Mouse (Mus musculus): ENCODE measurements around the gene Cdk7. TPM values are rescaled to one million over a fixed set of nuclear protein-coding genes. Genes with fewer than 3 reads are reported as not detected.

Gene Cdk7
- polyA plus RNA-seq, 1 experiment from 2014 or later: 107 TPM

GRCm38 (mm10) chr13:100670181-100670741, 60.5 kb downstream of the Cdk7 start:
- no peak overlapping the region for H3K9ac ChIP-seq
- WGBS: 44% methylated on average over 9 of the region's 9 CpGs

GRCm38 (mm10) chr13:100669291-100670022, 61.3 kb downstream of the Cdk7 start, which contains the start of gene Ccdc125:
Gene Ccdc125, plus strand, starts transcription at chr13:100669717.
- no peaks in the 10 kb centered on the region for H3K27me3 ChIP-seq
- ATAC-seq (replicated peaks; ENCODE audit: low FRiP score): peak; percentile 92
- H3K27ac ChIP-seq: peak within 1 kb of the TSS; percentile 75
- H3K9ac ChIP-seq: peak within 1 kb of the TSS; percentile 65
- peak within 1 kb of the TSS; percentile 85 for H3K4me2 ChIP-seq
- peaks cover 20% of the 10 kb centered on the region for H3K36me3 ChIP-seq
- H3K4me1 ChIP-seq: 0 out of 2 replicates have a peak, but pooled peaks cover 5% of the 10 kb centered on the region
- H3K9me3 ChIP-seq (replicated peaks): no peaks in the 10 kb centered on the region
- H3K4me3 ChIP-seq (replicated peaks): peak within 1 kb of the TSS; percentile 62
- under 1% methylated on average over 44 of the region's 44 CpGs for WGBS

More at GRCm38 (mm10) chr13:100670181-100670741, 60.5 kb downstream of the Cdk7 start:
- Histone ChIP-seq H3K27ac (peak overlapping the region; percentile 75; the same call in 1 of the 2 replicates), H3K4me3 (replicated peaks) (peak overlapping the region; percentile 62), H3K36me3 (peaks cover 18% of the 10 kb centered on the region), H3K9me3 (replicated peaks) (no peaks in the 10 kb centered on the region), H3K4me1 (0 out of 2 replicates have a peak, but pooled peaks cover 5% of the 10 kb centered on the region), H3K4me2 (peak overlapping the region; percentile 85), H3K27me3 (no peaks in the 10 kb centered on the region)
- no peak for ATAC-seq (replicated peaks; ENCODE audit: low FRiP score)

DNA sequence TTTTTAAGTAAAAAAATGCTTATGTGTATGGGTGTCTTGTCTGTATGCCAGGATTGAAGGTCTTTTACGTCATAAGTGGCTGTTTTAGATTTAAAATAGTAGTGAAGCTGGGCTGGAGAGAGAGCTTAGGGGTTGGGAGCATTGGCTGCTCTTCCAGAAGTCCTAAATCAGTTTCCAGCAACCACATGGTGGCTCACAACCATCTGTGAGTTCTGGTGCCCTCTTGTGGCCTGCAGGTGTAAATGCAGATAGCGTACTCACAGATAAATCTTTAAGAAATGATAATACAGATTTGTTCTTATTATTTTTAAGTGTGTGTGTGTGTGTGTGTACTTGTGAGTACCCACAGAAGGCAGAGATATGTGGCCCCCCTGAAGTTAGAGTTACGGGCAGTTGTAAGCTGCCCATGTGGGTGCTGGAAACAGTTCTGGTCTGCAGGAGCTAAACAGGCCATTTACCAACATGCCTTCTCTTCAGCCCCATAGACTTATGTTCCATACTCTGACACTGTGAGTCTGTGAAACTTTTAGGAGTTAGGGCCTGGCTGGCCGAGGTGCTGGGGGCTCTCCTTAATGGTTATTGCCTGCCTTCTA, 70.8 kb downstream of the Cdk7 start:
- 36% methylated on average over 4 of the region's 4 CpGs for WGBS
- Histone ChIP-seq H3K4me2 (no peak overlapping the region), H3K9me3 (replicated peaks) (no peaks in the 10 kb centered on the region), H3K4me1 (no peaks in the 10 kb centered on the region), H3K4me3 (replicated peaks) (no peak overlapping the region), H3K36me3 (peaks cover 38% of the 10 kb centered on the region), H3K27me3 (no peaks in the 10 kb centered on the region), H3K9ac (no peak overlapping the region), H3K27ac (no peak overlapping the region)
- ATAC-seq (replicated peaks; ENCODE audit: low FRiP score): 0 out of 2 replicates have a peak, but pooled peaks have one; percentile 36

DNA sequence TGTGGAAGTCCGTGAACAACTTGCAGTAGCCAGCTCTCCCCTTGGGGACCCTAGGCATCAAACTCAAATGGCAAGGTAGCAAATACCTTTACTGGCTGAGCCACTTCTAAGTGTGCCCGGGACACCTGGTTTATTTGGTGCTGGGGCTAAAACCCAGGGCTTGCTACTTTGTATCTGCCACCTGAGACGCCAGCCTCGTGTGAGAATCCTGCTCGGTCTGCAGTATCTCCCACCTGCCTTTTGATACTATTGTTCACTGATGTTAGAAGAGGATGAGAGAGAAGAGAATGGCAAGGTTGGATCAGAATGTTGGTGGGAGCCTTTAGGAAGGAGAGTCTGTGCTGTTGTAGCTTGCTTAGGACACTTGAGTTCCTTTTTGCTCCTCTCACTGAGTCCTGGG, 72.6 kb downstream of the Cdk7 start:
- WGBS: 95% methylated on average over 5 of the region's 5 CpGs
- no peaks in the 10 kb centered on the region for H3K9me3 ChIP-seq (replicated peaks)
- H3K4me3 ChIP-seq (replicated peaks): no peak overlapping the region
- peaks cover 30% of the 10 kb centered on the region for H3K36me3 ChIP-seq
- H3K4me1 ChIP-seq: no peaks in the 10 kb centered on the region
- H3K9ac ChIP-seq: no peak overlapping the region
- no peak overlapping the region for H3K27ac ChIP-seq
- H3K4me2 ChIP-seq: no peak overlapping the region
- no peaks in the 10 kb centered on the region for H3K27me3 ChIP-seq
- ATAC-seq (replicated peaks; ENCODE audit: low FRiP score): no peak

Other genes starting within 250 kb of the Cdk7 start
- 81.4 and 82.1 TPM in 2 replicates for gene Gtf2h2, start 238.4 kb downstream of the Cdk7 start, polyA plus RNA-seq (2015; fragmentation: Nextera tagmentation; extraction: Ambion mirVana)
- gene Ocln, start 178.2 kb downstream of the Cdk7 start, polyA plus RNA-seq (2015; fragmentation: Nextera tagmentation; extraction: Ambion mirVana): 26.1 and 27.4 TPM in 2 replicates
- gene Marveld2, start 114.0 kb downstream of the Cdk7 start, polyA plus RNA-seq (2015; fragmentation: Nextera tagmentation; extraction: Ambion mirVana): 14.0 and 15.3 TPM in 2 replicates
- 268 and 298 TPM in 2 replicates for gene Ak6, start 80.0 kb downstream of the Cdk7 start, polyA plus RNA-seq (2015; fragmentation: Nextera tagmentation; extraction: Ambion mirVana)
- 21.0 and 24.0 TPM in 2 replicates for gene Rad17, start 79.9 kb downstream of the Cdk7 start, polyA plus RNA-seq (2015; fragmentation: Nextera tagmentation; extraction: Ambion mirVana)
- gene Taf9, start 79.4 kb downstream of the Cdk7 start, polyA plus RNA-seq (2015; fragmentation: Nextera tagmentation; extraction: Ambion mirVana): 13.7 and 13.9 TPM in 2 replicates
- 6.3 and 8.0 TPM in 2 replicates for gene Ccdc125, start 61.2 kb downstream of the Cdk7 start, polyA plus RNA-seq (2015; fragmentation: Nextera tagmentation; extraction: Ambion mirVana)
- 171 and 186 TPM in 2 replicates for gene Mrps36, start 13.7 kb upstream of the Cdk7 start, polyA plus RNA-seq (2015; fragmentation: Nextera tagmentation; extraction: Ambion mirVana)
- gene Cenph, start 45.0 kb upstream of the Cdk7 start, polyA plus RNA-seq (2015; fragmentation: Nextera tagmentation; extraction: Ambion mirVana): 39.0 and 42.7 TPM in 2 replicates
- gene Ccnb1, start 55.6 kb upstream of the Cdk7 start, polyA plus RNA-seq (2015; fragmentation: Nextera tagmentation; extraction: Ambion mirVana): 256 and 259 TPM in 2 replicates
- 55.7 and 56.8 TPM in 2 replicates for gene Slc30a5, start 102.5 kb upstream of the Cdk7 start, polyA plus RNA-seq (2015; fragmentation: Nextera tagmentation; extraction: Ambion mirVana)